Mouse (Mus musculus) MEL (cell line): ENCODE measurements around the gene Shroom2. TPM values are rescaled to one million over a fixed set of nuclear protein-coding genes. Genes with fewer than 3 reads are reported as not detected.

ENCODE experiments used
- DNase-seq: peaks from one replicate; pipeline ENCODE4 v3.0.0; 2011; ENCODE audit warnings: low read depth, low spot score
- H3K27ac ChIP-seq: 2 replicates; pipeline ENCODE4 v1.5.1; 2012; ENCODE audit warnings: low read depth, mild to moderate bottlenecking, control low read depth, low read length, moderate library complexity; ENCODE audit not compliant: control insufficient read depth
- H3K27me3 ChIP-seq, 2 experiments: fragments of 150-350 bp in 1 of 2; sonication (generic) in 1 of 2; 2 replicates each; pipeline ENCODE4 v1.6.1; 2012; ENCODE audit warnings: low read length in 2 of 2, mild to moderate bottlenecking in 2 of 2, improper control_type of control experiment in 1 of 2, moderate library complexity in 1 of 2; ENCODE audit not compliant: insufficient read depth in 2 of 2, control insufficient read depth in 1 of 2
- H3K36me3 ChIP-seq, 2 experiments: 2 replicates each; pipeline ENCODE4 v1.6.1; 2012 to 2014; ENCODE audit warnings: low read length in 2 of 2, improper control_type of control experiment in 1 of 2, inconsistent platforms in 1 of 2, mild to moderate bottlenecking in 1 of 2; ENCODE audit not compliant: insufficient read depth in 2 of 2, control insufficient read depth in 1 of 2
- H3K4me1 ChIP-seq, 2 experiments: fragments of 150-350 bp in 1 of 2; sonication (generic) in 1 of 2; 2 replicates each; pipeline ENCODE4 v1.6.1; 2012; ENCODE audit warnings: low read length in 2 of 2, improper control_type of control experiment in 1 of 2, mild to moderate bottlenecking in 1 of 2; ENCODE audit not compliant: insufficient read depth in 2 of 2, control insufficient read depth in 1 of 2
- H3K4me3 ChIP-seq, 2 experiments: fragments of 150-350 bp in 1 of 2; sonication (generic) in 1 of 2; 2 replicates each; pipeline ENCODE4 v1.5.1; 2012; ENCODE audit warnings: low read depth in 2 of 2, low read length in 2 of 2, mild to moderate bottlenecking in 2 of 2, moderate library complexity in 2 of 2, control low read depth in 1 of 2, improper control_type of control experiment in 1 of 2; ENCODE audit not compliant: control insufficient read depth in 1 of 2, insufficient read depth in 1 of 2
- H3K79me2 ChIP-seq: 2 replicates; pipeline ENCODE4 v1.6.1; 2012; ENCODE audit warnings: mild to moderate bottlenecking, low read length, moderate library complexity; ENCODE audit not compliant: control insufficient read depth, poor library complexity, insufficient read depth
- H3K9ac ChIP-seq: 2 replicates; pipeline ENCODE4 v1.6.1; 2012; ENCODE audit warnings: low read depth, mild to moderate bottlenecking, control low read depth, low read length, moderate library complexity; ENCODE audit not compliant: control insufficient read depth, poor library complexity, severe bottlenecking
- H3K9me3 ChIP-seq: fragments of 150-350 bp; sonication (generic); replicated peaks from 2 replicates; pipeline ENCODE4 v1.6.1; 2012; ENCODE audit warnings: mild to moderate bottlenecking, low read length, improper control_type of control experiment, moderate library complexity; ENCODE audit not compliant: insufficient read depth
- CTCF ChIP-seq, 3 experiments: IDR thresholded peaks in 2 of 3; conservative IDR thresholded peaks in 1 of 3; 2 replicates each; pipeline ENCODE4 v1.5.1; 2011 to 2012; ENCODE audit warnings: low read length in 3 of 3, low read depth in 2 of 3, mild to moderate bottlenecking in 2 of 3, improper control_type of control experiment in 1 of 3, inconsistent platforms in 1 of 3, mixed read lengths in 1 of 3, moderate library complexity in 1 of 3; ENCODE audit not compliant: control insufficient read depth in 1 of 3, insufficient read depth in 1 of 3, poor library complexity in 1 of 3, severe bottlenecking in 1 of 3
- ELF1 ChIP-seq: IDR thresholded peaks from 2 replicates; pipeline ENCODE4 v1.6.1; 2014; ENCODE audit warnings: low read depth, mild to moderate bottlenecking, inconsistent platforms, low read length, improper control_type of control experiment, moderate library complexity
- EP300 ChIP-seq, 2 experiments: IDR thresholded peaks; 2 replicates each; pipeline ENCODE4 v1.6.1; 2011; ENCODE audit warnings: improper control_type of control experiment in 2 of 2, low read length in 2 of 2, low read depth in 1 of 2, mild to moderate bottlenecking in 1 of 2
- GABPA ChIP-seq: IDR thresholded peaks from 2 replicates; pipeline ENCODE4 v1.6.1; 2012; ENCODE audit warnings: low read depth, mild to moderate bottlenecking, inconsistent platforms, low read length, improper control_type of control experiment, moderate library complexity
- MAZ ChIP-seq: IDR thresholded peaks from 2 replicates; pipeline ENCODE4 v1.6.1; 2012; ENCODE audit warnings: low read depth, mild to moderate bottlenecking, inconsistent platforms, low read length, improper control_type of control experiment
- MXI1 ChIP-seq: IDR thresholded peaks from 2 replicates; pipeline ENCODE4 v1.6.1; 2011; ENCODE audit warnings: mild to moderate bottlenecking, low read depth, low read length, improper control_type of control experiment
- MYC ChIP-seq: IDR thresholded peaks from 2 replicates; pipeline ENCODE4 v1.6.1; 2011; ENCODE audit warnings: low read depth, mild to moderate bottlenecking, low read length, improper control_type of control experiment, moderate library complexity
- NELFE ChIP-seq: IDR thresholded peaks from 2 replicates; pipeline ENCODE4 v1.6.1; 2011; ENCODE audit warnings: low read depth, low read length, improper control_type of control experiment
- POLR2AphosphoS5 ChIP-seq: IDR thresholded peaks from 2 replicates; pipeline ENCODE4 v1.6.1; 2012; ENCODE audit warnings: low read depth, borderline replicate concordance, mild to moderate bottlenecking, inconsistent platforms, low read length, moderate library complexity, mixed read lengths
- RAD21 ChIP-seq: IDR thresholded peaks from 2 replicates; pipeline ENCODE4 v1.6.1; 2011; ENCODE audit warnings: mild to moderate bottlenecking, low read depth, low read length, improper control_type of control experiment
- SIN3A ChIP-seq: IDR thresholded peaks from 2 replicates; pipeline ENCODE4 v1.6.1; 2012; ENCODE audit warnings: low read length, improper control_type of control experiment, inconsistent platforms
- SMC3 ChIP-seq: IDR thresholded peaks from 2 replicates; pipeline ENCODE4 v1.6.1; 2011; ENCODE audit warnings: low read depth, low read length, improper control_type of control experiment
- TBP ChIP-seq: IDR thresholded peaks from 2 replicates; pipeline ENCODE4 v1.8.0; 2011; ENCODE audit warnings: low read depth, low read length, improper control_type of control experiment
- TCF12 ChIP-seq: IDR thresholded peaks from 2 replicates; pipeline ENCODE4 v1.6.1; 2014; ENCODE audit warnings: low read depth, mild to moderate bottlenecking, inconsistent platforms, low read length, improper control_type of control experiment, moderate library complexity
- USF1 ChIP-seq: IDR thresholded peaks from 2 replicates; pipeline ENCODE4 v1.6.1; 2014; ENCODE audit warnings: low read depth, mild to moderate bottlenecking, inconsistent platforms, low read length, improper control_type of control experiment, moderate library complexity
- USF2 ChIP-seq, 2 experiments: IDR thresholded peaks; 2 replicates each; pipeline ENCODE4 v1.6.1; 2011 to 2012; ENCODE audit warnings: improper control_type of control experiment in 2 of 2, low read length in 2 of 2, borderline replicate concordance in 1 of 2, inconsistent platforms in 1 of 2, low read depth in 1 of 2, mild to moderate bottlenecking in 1 of 2; ENCODE audit not compliant: insufficient read depth in 1 of 2
- ZC3H11A ChIP-seq: IDR thresholded peaks from 2 replicates; pipeline ENCODE4 v1.6.1; 2012; ENCODE audit warnings: low read depth, mild to moderate bottlenecking, inconsistent platforms, low read length, improper control_type of control experiment
- ZMIZ1 ChIP-seq: IDR thresholded peaks from 2 replicates; pipeline ENCODE4 v1.6.1; 2012; ENCODE audit warnings: low read depth, mild to moderate bottlenecking, inconsistent platforms, low read length, improper control_type of control experiment, moderate library complexity
- ZNF384 ChIP-seq: IDR thresholded peaks from 2 replicates; pipeline ENCODE4 v1.6.1; 2012; ENCODE audit warnings: low read depth, mild to moderate bottlenecking, inconsistent platforms, low read length, improper control_type of control experiment
- polyA plus RNA-seq, 2 experiments: library from polyadenylated mRNA; stranded (reverse) in 1 of 2; unstranded in 1 of 2; fragments of >175 nt in 1 of 2; fragments of >200 nt in 1 of 2; gene quantifications; 2 replicates each; pipeline versions ENCODE4 v1.2.1 to v1.2.4; 2012; ENCODE audit warnings: low replicate concordance in 2 of 2, low read depth in 1 of 2; ENCODE audit not compliant: insufficient read length in 2 of 2, insufficient read depth in 1 of 2, missing spikeins in 1 of 2
- total RNA-seq: library from RNA; depleted of rRNA; stranded (reverse); fragments of 300-350 nt; gene quantifications from 2 replicates; pipeline ENCODE4 v1.2.3, GENCODE M21; 2012

The Shroom2 gene
- total and polyA plus RNA-seq, 3 experiments, result not detected

DNA sequence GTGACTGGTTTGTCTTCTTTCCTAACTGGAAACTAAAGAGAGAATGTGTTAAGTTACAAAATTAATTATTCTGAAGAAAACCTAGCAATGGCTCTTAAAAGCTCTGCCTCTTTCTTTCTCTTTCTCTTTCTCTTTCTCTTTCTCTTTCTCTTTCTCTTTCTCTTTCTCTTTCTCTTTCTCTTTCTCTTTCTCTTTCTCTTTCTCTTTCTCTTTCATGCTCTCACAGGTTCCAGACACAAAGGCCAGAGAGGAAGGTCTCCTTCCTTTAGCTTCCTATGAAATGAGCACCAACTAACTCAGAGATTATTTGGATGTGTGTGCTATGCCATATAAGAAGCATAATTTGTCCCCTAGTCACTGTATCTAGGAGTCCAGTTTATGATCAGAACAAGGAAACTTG lies 36.1 kb upstream of the Shroom2 start:
- no peaks in the 10 kb centered on the region for H3K79me2 ChIP-seq
- TF ChIP-seq CTCF (IDR thresholded peaks at IDR 0.05 in 2 of 3, conservative IDR thresholded peaks at IDR 0.05 in 1 of 3; ENCODE audit: control insufficient read depth in 1 of 3, insufficient read depth in 1 of 3, low read depth in 2 of 3, low read length in 3 of 3, poor library complexity in 1 of 3, severe bottlenecking in 1 of 3), result no peak
- TF ChIP-seq NELFE, result no peak
- no peak for TF ChIP-seq USF1
- TF ChIP-seq TBP, result no peak

DNA sequence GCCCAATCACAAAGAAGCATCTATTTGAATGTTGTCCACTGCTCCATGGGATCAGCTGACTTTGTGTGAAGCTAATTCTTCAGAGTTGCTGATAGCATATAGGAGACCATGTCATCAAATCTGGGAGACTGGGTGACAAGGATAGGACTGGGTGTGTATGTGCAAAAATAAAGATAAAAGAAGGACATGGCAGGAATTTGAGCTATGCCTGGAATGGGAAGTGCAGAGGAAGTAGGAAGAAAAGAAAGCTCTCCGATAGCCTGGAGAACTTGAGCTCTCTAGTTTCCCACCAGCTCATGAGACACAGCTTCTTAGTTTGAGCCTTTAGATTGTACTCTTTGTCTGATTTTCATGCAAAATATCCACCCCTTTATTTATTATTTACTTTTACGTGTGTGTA lies 19.3 kb upstream of the Shroom2 start:
- TF ChIP-seq MAZ, result no peak
- TF ChIP-seq MXI1, result no peak
- TF ChIP-seq EP300 (IDR thresholded peaks at IDR 0.05; ENCODE audit: low read depth in 1 of 2, low read length in 2 of 2), result no peak
- TF ChIP-seq SMC3, result no peak
- TF ChIP-seq CTCF (IDR thresholded peaks at IDR 0.05 in 2 of 3, conservative IDR thresholded peaks at IDR 0.05 in 1 of 3; ENCODE audit: control insufficient read depth in 1 of 3, insufficient read depth in 1 of 3, low read depth in 2 of 3, low read length in 3 of 3, poor library complexity in 1 of 3, severe bottlenecking in 1 of 3), result no peak
- no peak for TF ChIP-seq RAD21
- no peak for TF ChIP-seq NELFE
- no peak for TF ChIP-seq ELF1
- TF ChIP-seq USF2 (IDR thresholded peaks at IDR 0.05; ENCODE audit: borderline replicate concordance in 1 of 2, insufficient read depth in 1 of 2, low read depth in 1 of 2, low read length in 2 of 2), result no peak
- no peak for TF ChIP-seq GABPA
- no peak for TF ChIP-seq ZMIZ1
- TF ChIP-seq TCF12, result no peak
- no peak for TF ChIP-seq MYC
- TF ChIP-seq POLR2AphosphoS5, result no peak
- no peak for TF ChIP-seq ZC3H11A
- TF ChIP-seq ZNF384, result no peak
- TF ChIP-seq SIN3A, result no peak
- Histone ChIP-seq H3K4me1 (no peaks in the 10 kb centered on the region), H3K27me3 (no peaks in the 10 kb centered on the region), H3K9me3 (no peaks in the 10 kb centered on the region), H3K36me3 (no peaks in the 10 kb centered on the region), H3K9ac (no peak overlapping the region), H3K79me2 (no peaks in the 10 kb centered on the region), H3K4me3 (no peak overlapping the region), H3K27ac (no peak overlapping the region)
- no peak for DNase-seq

More for the DNA sequence above, 36.1 kb upstream of the Shroom2 start:
- Histone ChIP-seq H3K36me3 (no peaks in the 10 kb centered on the region), H3K9me3 (no peaks in the 10 kb centered on the region), H3K4me3 (no peak overlapping the region), H3K27ac (no peak overlapping the region), H3K9ac (no peak overlapping the region), H3K4me1 (no peaks in the 10 kb centered on the region), H3K27me3 (no peaks in the 10 kb centered on the region)
- DNase-seq, result no peak
